Mouse (Mus musculus) lung, embryonic 15.5 days (tissue): ENCODE measurements at regions not wholly inside any gene's neighbourhood (a gene's known extent, or its start where the extent isn't known, plus 50 kb on each side); places are given as distances from the start of the nearest gene placed in this dataset.

Experiments
- ATAC-seq: fragments of 200-750 bp; cut with Nextera tagmentation; 2 replicates; pipeline ENCODE4 v1.8.0; 2017; ENCODE audit warnings: moderate number of reproducible peaks, borderline replicate concordance; ENCODE audit not compliant: low FRiP score, low TSS enrichment; ENCODE audit errors: extremely low read depth
- H3K27ac ChIP-seq: fragments of 300-500 bp; sonication (generic); 2 replicates; pipeline ENCODE4 v1.5.1; 2015; ENCODE audit warnings: moderate library complexity, mild to moderate bottlenecking, inconsistent platforms
- H3K27me3 ChIP-seq: fragments of 300-500 bp; sonication (generic); 2 replicates; pipeline ENCODE4 v1.6.1; 2015; ENCODE audit warnings: inconsistent platforms
- H3K36me3 ChIP-seq: fragments of 300-500 bp; sonication (generic); 2 replicates; pipeline ENCODE4 v1.6.1; 2015; ENCODE audit warnings: inconsistent platforms
- H3K4me1 ChIP-seq: fragments of 300-500 bp; sonication (generic); 2 replicates; pipeline ENCODE4 v1.6.1; 2015; ENCODE audit warnings: inconsistent platforms
- H3K4me2 ChIP-seq: fragments of 300-500 bp; sonication (generic); 2 replicates; pipeline ENCODE4 v1.6.1; 2015; ENCODE audit warnings: inconsistent platforms, mild to moderate bottlenecking, moderate library complexity
- H3K4me3 ChIP-seq: fragments of 300-500 bp; sonication (generic); 2 replicates; pipeline ENCODE4 v1.5.1; 2015; ENCODE audit warnings: mild to moderate bottlenecking, inconsistent platforms
- H3K9ac ChIP-seq: fragments of 300-500 bp; sonication (generic); 2 replicates; pipeline ENCODE4 v1.6.1; 2015; ENCODE audit warnings: inconsistent platforms
- H3K9me3 ChIP-seq: fragments of 300-500 bp; sonication (generic); 2 replicates; pipeline ENCODE4 v1.6.1; 2016; ENCODE audit warnings: inconsistent platforms
- WGBS: fragments of 180-500 bp; shearing (Covaris S2); methylation state at CpG from one replicate; pipeline ENCODE4 v1.1.7; 2015; 5-methylcytosine and 5-hydroxymethylcytosine counted together

DNA sequence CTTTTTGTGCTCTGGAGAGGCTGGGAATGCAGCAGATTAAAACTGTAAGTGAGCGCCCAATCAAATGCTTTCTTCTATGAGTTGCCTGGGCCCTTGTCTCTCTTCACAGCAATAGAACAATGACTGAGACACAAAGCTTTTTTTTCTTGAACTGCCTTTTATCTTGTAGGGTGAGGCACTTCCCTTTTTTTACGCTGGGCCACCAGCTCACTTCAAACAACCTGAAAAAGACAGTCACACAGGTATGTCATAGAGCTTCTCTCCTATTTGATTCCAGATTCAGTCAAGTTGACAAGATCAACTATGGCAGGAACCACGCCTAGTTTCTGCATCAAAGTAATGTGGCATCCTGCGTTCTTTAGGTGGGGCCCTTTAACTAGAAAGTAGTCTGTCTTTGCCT is 246.2 kb upstream of the Lyplal1 start:
- Histone ChIP-seq H3K36me3 (no peaks in the 10 kb centered on the region), H3K27ac (no peak overlapping the region)
- 74% methylated on average over 4 of the region's 4 CpGs for WGBS

DNA sequence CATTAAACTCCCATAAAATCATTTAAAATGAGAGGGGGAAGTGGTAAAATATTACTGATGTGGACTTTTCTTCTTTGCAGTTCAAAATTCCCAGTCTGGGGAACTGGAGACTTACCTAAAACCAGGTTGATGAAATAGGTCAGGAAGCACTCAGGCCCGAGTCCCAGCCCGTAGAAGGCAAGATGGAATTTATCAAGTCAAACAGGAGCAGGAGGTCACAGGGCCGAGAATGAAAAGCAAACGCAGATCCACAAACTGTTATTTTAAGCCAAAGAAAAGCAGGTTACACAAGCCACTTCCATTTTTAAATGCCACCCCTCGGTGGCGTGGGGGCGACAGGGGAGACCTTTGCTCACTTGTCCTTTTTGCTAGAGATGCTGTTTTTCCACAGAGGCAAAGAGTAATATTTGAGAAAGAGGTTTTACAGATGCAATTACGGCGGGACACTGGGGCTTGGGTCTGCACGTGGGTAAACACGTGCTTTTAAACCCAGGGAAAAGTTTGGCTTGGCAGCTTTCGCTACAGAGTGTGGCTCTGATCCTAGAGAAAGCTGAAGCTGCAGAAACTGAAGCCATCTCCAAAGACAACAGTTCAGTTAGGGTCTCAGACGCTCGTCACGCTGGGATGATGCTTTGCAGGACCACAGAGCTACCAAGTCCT is 241.0 kb upstream of the Lyplal1 start:
- no peak for ATAC-seq
- H3K27ac ChIP-seq, result no peak overlapping the region
- peak overlapping the region; percentile 19; the same call in 1 of the 2 replicates for H3K4me2 ChIP-seq
- H3K4me1 ChIP-seq, result peaks cover 5% of the 10 kb centered on the region; the same call in 1 of the 2 replicates
- H3K36me3 ChIP-seq, result no peaks in the 10 kb centered on the region
- no peak overlapping the region for H3K4me3 ChIP-seq
- 22% methylated on average over 15 of the region's 15 CpGs for whole genome bisulfite sequencing
- no peaks in the 10 kb centered on the region for H3K27me3 ChIP-seq
- H3K9ac ChIP-seq, result no peak overlapping the region
- no peaks in the 10 kb centered on the region for H3K9me3 ChIP-seq

More for the DNA sequence above, 246.2 kb upstream of the Lyplal1 start:
- Histone ChIP-seq H3K4me1 (peaks cover 2% of the 10 kb centered on the region; the same call in 1 of the 2 replicates), H3K4me2 (no peak overlapping the region), H3K9me3 (no peaks in the 10 kb centered on the region), H3K9ac (no peak overlapping the region), H3K4me3 (no peak overlapping the region), H3K27me3 (no peaks in the 10 kb centered on the region)
- no peak for ATAC-seq

DNA sequence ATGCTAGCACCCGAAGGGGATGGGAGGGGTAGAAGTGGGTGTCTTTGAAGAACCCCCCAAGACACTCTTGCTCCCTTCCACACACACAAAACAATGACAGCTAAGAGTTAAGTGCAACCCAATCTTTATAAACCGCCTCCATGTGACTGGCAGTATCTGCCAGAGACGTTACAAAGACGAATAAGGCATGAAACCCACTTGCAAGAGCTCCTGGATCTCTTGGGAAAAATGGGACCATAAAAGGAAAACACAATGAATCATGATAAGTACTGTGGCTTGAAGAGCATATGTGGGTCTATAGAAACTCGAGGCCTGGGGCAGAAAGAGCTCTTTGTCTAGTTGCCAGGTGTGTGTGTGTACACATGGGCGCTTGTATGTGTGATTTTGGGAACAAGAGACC is 237.6 kb upstream of the Lyplal1 start:
- no peaks in the 10 kb centered on the region for H3K27me3 ChIP-seq
- no peak overlapping the region for H3K4me3 ChIP-seq
- no peak overlapping the region for H3K9ac ChIP-seq
- WGBS, result 46% methylated on average over 6 of the region's 6 CpGs
- H3K9me3 ChIP-seq, result no peaks in the 10 kb centered on the region
- no peak overlapping the region for H3K4me2 ChIP-seq
- H3K36me3 ChIP-seq, result no peaks in the 10 kb centered on the region
- H3K27ac ChIP-seq, result no peak overlapping the region
- peaks cover 5% of the 10 kb centered on the region; the same call in 1 of the 2 replicates for H3K4me1 ChIP-seq
- ATAC-seq, result no peak

DNA sequence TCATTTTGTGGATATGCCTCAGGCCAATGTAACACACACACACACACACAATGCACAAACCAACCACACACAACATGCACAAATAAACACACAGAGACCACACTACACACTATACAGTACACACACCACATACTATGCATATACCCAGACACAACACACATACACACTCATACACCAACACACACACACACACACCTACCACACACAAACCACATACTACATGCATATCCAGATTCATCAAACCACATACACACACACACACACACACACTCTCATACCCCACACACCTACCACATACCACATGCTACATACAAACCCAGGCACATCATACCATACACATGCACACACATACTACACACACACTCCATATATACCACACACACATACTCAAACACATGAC is 237.0 kb upstream of the Lyplal1 start:
- Histone ChIP-seq H3K9ac (no peak overlapping the region), H3K4me3 (no peak overlapping the region), H3K27me3 (no peaks in the 10 kb centered on the region), H3K4me2 (no peak overlapping the region), H3K36me3 (no peaks in the 10 kb centered on the region), H3K9me3 (no peaks in the 10 kb centered on the region), H3K27ac (no peak overlapping the region), H3K4me1 (peaks cover 5% of the 10 kb centered on the region; the same call in 1 of the 2 replicates)
- ATAC-seq, result no peak

DNA sequence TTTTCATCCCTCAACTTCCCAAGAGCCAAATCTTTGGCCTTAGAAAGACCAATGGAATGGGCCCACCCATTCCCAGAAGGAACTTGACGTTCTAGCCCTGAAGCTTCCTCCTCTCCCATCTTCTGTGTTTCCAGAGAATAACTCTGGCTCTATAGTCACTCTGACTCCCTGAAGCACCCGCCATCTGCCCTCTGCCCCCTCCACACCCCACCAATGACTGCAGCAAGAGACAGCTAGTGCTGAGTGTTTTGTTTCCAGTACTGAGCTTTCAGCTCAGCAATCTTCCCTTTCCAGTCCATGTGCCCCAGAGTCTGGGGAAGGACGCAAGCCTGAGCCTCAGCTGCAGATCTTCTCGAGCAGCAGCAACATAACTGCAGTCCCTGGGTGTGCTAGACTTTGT is 233.3 kb upstream of the Lyplal1 start:
- ATAC-seq, result no peak
- Histone ChIP-seq H3K4me3 (no peak overlapping the region), H3K27ac (no peak overlapping the region), H3K9me3 (no peaks in the 10 kb centered on the region), H3K4me2 (no peak overlapping the region), H3K27me3 (no peaks in the 10 kb centered on the region), H3K4me1 (peaks cover 13% of the 10 kb centered on the region; the same call in 1 of the 2 replicates), H3K36me3 (no peaks in the 10 kb centered on the region), H3K9ac (no peak overlapping the region)
- WGBS, result 88% methylated on average over 4 of the region's 4 CpGs

DNA sequence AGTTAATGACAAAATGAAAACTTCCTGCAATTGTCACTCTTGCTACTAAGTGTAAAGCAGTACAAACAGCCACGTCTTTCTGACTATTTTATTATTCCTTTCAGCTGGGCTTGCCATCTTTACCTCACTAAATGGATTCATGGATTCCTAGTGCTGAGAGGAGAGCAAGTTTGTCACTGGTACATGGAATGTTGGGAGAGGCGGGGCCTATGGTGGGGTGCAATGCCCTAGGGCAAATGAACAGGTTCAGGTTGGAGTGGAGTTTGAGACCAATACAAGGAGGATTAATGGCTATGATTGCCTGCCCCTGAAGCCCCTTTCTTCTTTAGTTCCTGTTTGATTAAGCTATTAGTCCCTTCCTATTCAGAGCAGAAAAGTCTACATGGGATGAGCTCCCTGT is 232.9 kb upstream of the Lyplal1 start:
- Histone ChIP-seq H3K4me2 (no peak overlapping the region), H3K9me3 (no peaks in the 10 kb centered on the region), H3K4me3 (no peak overlapping the region), H3K4me1 (peaks cover 13% of the 10 kb centered on the region; the same call in 1 of the 2 replicates), H3K27me3 (no peaks in the 10 kb centered on the region), H3K27ac (no peak overlapping the region), H3K36me3 (no peaks in the 10 kb centered on the region), H3K9ac (no peak overlapping the region)
- 85% methylated on average over 2 of the region's 2 CpGs for WGBS
- ATAC-seq, result no peak

DNA sequence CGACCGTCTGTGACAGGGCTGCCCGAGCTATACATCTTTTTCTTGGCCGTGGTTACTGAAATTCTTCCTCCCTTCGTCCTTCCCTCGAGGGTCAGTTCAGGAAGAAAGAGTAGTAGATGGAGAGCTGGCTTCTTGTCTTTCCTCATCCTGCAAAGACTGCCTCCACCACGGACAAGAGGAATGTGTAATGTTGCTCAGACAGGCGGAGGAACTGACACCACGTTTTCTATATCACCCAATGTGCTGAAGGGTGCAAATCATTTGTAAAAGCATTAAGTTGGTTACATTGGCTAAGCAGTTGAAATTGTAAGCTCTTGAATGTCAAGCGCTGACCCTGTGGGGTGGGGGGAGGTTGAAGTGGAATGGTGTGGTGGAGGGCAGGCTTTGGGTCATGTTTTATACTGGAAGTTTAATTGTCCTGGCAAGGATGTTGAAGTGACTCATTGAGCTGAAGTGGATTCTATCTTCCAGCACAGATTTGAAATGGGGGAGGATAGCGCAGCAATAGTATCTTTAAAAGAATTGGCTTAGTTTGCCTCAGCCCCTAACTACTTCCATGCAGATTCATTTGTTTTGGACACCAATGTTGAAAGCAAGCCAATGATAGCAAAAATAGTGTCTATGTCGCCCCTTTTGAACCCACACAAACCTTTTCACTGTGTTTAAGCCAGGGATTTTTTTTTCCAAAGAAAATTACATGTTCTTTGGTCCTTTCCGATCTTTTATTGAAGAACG is 230.5 kb upstream of the Lyplal1 start:
- no peak overlapping the region for H3K27ac ChIP-seq

DNA sequence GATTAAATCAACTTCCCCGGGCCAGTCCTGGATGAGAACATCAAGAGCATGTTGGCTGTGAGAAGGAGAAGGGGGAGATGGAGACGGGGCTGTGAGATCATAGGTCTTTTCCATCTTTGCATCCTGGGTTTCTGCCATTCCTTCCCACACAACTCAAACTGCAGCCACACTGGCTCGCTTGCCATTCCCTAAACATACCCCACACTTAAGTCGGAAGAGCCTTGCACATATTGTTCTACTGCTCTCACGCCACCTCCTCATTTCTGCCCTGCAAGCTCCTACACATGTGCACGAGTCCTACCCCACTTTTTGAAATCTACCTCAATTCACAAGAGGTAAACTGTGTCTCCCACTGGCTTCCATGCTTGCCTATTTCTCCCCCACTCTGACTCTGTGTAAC is 228.3 kb upstream of the Lyplal1 start:
- ATAC-seq, result no peak
- no peaks in the 10 kb centered on the region for H3K36me3 ChIP-seq
- no peak overlapping the region for H3K4me3 ChIP-seq
- H3K9ac ChIP-seq, result no peak overlapping the region
- no peaks in the 10 kb centered on the region for H3K27me3 ChIP-seq
- 83% methylated on average over 6 of the region's 6 CpGs for WGBS
- H3K4me1 ChIP-seq, result peaks cover 27% of the 10 kb centered on the region
- no peaks in the 10 kb centered on the region for H3K9me3 ChIP-seq
- H3K27ac ChIP-seq, result no peak overlapping the region
- H3K4me2 ChIP-seq, result no peak overlapping the region

More for the DNA sequence above, 230.5 kb upstream of the Lyplal1 start:
- Histone ChIP-seq H3K4me2 (no peak overlapping the region), H3K9me3 (no peaks in the 10 kb centered on the region), H3K36me3 (no peaks in the 10 kb centered on the region), H3K27me3 (no peaks in the 10 kb centered on the region), H3K9ac (no peak overlapping the region), H3K4me3 (no peak overlapping the region), H3K4me1 (peaks cover 13% of the 10 kb centered on the region)
- WGBS, result 41% methylated on average over 14 of the region's 14 CpGs
- ATAC-seq, result no peak

DNA sequence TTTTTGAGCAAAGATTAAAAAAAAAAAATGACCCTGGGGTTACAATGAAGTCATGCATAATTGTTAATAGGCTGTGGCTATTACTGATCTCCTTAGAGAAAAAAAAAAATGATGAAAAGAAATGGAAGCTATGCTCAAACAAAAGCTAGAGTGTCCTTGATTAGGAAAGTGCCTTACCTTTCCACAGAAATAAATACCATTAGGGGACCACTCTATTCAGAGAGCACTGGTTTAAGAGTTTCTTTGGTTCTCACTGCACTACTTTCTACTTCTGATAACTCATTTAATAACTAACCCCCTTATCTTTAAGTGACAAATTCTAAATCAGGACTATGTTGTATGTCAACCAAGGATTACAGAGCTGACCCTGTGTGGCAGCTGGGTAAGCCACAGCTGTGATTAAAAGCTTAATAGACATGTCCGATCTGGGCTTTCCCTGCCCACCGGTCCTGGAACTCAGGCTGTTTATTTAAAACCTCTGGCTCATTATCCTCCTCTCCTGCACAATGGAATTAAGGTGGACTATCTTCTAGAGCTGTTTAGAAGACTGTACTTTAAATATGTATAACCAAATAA is 225.9 kb upstream of the Lyplal1 start:
- H3K4me3 ChIP-seq, result no peak overlapping the region
- H3K36me3 ChIP-seq, result no peaks in the 10 kb centered on the region
- no peaks in the 10 kb centered on the region for H3K9me3 ChIP-seq
- no peak overlapping the region for H3K4me2 ChIP-seq
- no peaks in the 10 kb centered on the region for H3K27me3 ChIP-seq
- 11% methylated on average over 2 of the region's 2 CpGs for WGBS
- no peak for ATAC-seq
- H3K27ac ChIP-seq, result no peak overlapping the region
- H3K4me1 ChIP-seq, result peaks cover 21% of the 10 kb centered on the region
- H3K9ac ChIP-seq, result no peak overlapping the region

DNA sequence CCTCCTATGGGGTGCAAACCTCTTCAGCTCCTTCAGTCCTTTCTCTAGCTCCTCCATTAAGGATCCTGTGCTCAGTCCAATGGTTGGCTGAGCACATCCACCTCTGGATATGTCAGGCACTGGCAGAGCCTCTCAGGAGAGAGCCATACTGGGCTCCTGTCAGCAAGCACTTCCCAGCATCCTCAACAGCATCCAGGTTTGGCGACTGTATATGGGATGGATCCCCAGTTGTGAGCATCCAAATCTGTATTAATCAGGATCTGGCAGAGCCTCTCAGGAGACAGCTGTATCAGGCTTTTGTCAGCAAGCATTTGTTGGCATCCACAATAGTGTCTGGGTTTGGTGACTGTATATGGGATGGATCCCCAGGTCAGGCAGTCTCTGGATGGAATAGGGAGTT is 225.3 kb upstream of the Lyplal1 start:
- no peaks in the 10 kb centered on the region for H3K9me3 ChIP-seq
- no peaks in the 10 kb centered on the region for H3K27me3 ChIP-seq
- no peak overlapping the region for H3K4me3 ChIP-seq
- H3K36me3 ChIP-seq, result no peaks in the 10 kb centered on the region
- peak overlapping the region; percentile 76 for H3K27ac ChIP-seq
- no peak overlapping the region for H3K9ac ChIP-seq
- 73% methylated on average over 1 of the region's 1 CpGs for WGBS
- peaks cover 16% of the 10 kb centered on the region for H3K4me1 ChIP-seq
- H3K4me2 ChIP-seq, result no peak overlapping the region
- ATAC-seq, result no peak

DNA sequence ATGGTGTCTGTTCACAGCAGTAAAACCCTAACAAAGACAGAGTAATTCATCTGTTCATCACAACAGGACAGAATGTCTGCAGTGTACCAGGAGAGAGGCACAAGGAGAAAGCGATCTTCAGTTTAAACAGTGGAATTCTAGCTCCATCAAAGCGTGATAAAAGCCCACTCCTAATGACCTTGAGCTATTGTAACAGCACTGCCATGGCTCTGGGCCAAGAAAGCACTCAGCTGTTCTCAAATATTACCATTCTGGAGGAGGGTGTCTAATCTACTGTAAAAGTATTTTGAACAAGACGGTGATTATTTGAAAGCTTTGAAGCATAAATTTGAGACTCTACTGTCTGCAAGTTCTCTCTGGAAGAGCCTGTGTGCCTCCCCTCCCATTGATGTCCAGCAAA is 224.8 kb upstream of the Lyplal1 start:
- no peak overlapping the region for H3K9ac ChIP-seq
- 24% methylated on average over 3 of the region's 3 CpGs for WGBS
- no peaks in the 10 kb centered on the region for H3K27me3 ChIP-seq
- H3K36me3 ChIP-seq, result no peaks in the 10 kb centered on the region
- no peak overlapping the region for H3K4me2 ChIP-seq
- no peaks in the 10 kb centered on the region for H3K9me3 ChIP-seq
- peaks cover 14% of the 10 kb centered on the region for H3K4me1 ChIP-seq
- no peak overlapping the region for H3K4me3 ChIP-seq
- no peak for ATAC-seq
- peak overlapping the region; percentile 76 for H3K27ac ChIP-seq

DNA sequence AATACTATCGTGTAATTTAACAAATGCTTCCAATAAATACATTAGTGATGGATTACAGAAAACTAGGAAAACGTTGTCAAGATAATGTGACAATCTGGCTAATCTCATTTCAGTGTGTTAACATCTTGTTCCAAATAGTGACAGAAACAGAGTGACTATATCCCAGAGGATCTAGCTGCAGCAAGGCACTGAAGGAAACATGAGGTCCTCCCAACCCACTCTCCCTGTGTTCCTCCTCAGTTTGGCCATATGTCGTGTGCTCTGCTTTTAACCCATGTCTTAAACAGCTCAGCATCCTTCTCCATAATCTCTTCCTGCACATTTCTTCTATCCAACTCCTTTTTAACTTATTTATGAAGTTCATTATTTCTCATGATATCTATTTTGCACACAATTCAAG is 223.6 kb upstream of the Lyplal1 start:
- H3K36me3 ChIP-seq, result no peaks in the 10 kb centered on the region
- H3K9ac ChIP-seq, result no peak overlapping the region
- WGBS, result 83% methylated on average over 3 of the region's 3 CpGs
- no peaks in the 10 kb centered on the region for H3K27me3 ChIP-seq
- H3K4me1 ChIP-seq, result peaks cover 14% of the 10 kb centered on the region
- ATAC-seq, result no peak
- H3K27ac ChIP-seq, result no peak overlapping the region
- H3K4me2 ChIP-seq, result no peak overlapping the region
- no peaks in the 10 kb centered on the region for H3K9me3 ChIP-seq
- H3K4me3 ChIP-seq, result no peak overlapping the region
